Mouse (Mus musculus) liver, embryonic 13.5 days (tissue): Measurements from ENCODE around the gene Lsamp. TPM values are rescaled to one million over a fixed set of nuclear protein-coding genes. Genes with fewer than 3 reads are reported as not detected.

Source experiments
- ATAC-seq: fragments of 200-750 bp; cut with Nextera tagmentation; 2 replicates; pipeline ENCODE4 v1.8.0; 2017; ENCODE audit warnings: low read depth, mild to moderate bottlenecking, moderate number of reproducible peaks, moderate library complexity
- DNase-seq: peaks from one replicate; pipeline ENCODE4 v3.0.0; 2022
- H3K27ac ChIP-seq: fragments of 300-500 bp; sonication (generic); 2 replicates; pipeline ENCODE4 v1.5.1; 2015; ENCODE audit warnings: moderate library complexity, mild to moderate bottlenecking, inconsistent platforms
- H3K27me3 ChIP-seq: fragments of 300-500 bp; sonication (generic); 2 replicates; pipeline ENCODE4 v1.6.1; 2015; ENCODE audit warnings: mild to moderate bottlenecking, inconsistent platforms
- H3K36me3 ChIP-seq: fragments of 300-500 bp; sonication (generic); 2 replicates; pipeline ENCODE4 v1.6.1; 2015; ENCODE audit warnings: mild to moderate bottlenecking, inconsistent platforms
- H3K4me1 ChIP-seq: fragments of 300-500 bp; sonication (generic); replicated peaks from 2 replicates; pipeline ENCODE4 v1.6.1; 2015; ENCODE audit warnings: inconsistent platforms
- H3K4me2 ChIP-seq: fragments of 300-500 bp; sonication (generic); 2 replicates; pipeline ENCODE4 v1.6.1; 2015; ENCODE audit warnings: inconsistent platforms, mild to moderate bottlenecking, moderate library complexity
- H3K4me3 ChIP-seq: fragments of 300-500 bp; sonication (generic); replicated peaks from 2 replicates; pipeline ENCODE4 v1.5.1; 2015; ENCODE audit warnings: mild to moderate bottlenecking, inconsistent platforms
- H3K9ac ChIP-seq: fragments of 300-500 bp; sonication (generic); 2 replicates; pipeline ENCODE4 v1.6.1; 2015; ENCODE audit warnings: mild to moderate bottlenecking, inconsistent platforms
- H3K9me3 ChIP-seq: fragments of 300-500 bp; sonication (generic); replicated peaks from 2 replicates; pipeline ENCODE4 v1.6.1; 2016; ENCODE audit warnings: inconsistent platforms
- WGBS: fragments of 180-500 bp; shearing (Covaris S2); methylation state at CpG from one replicate; pipeline ENCODE4 v1.1.7; 2015; ENCODE audit not compliant: insufficient replicate concordance; 5-methylcytosine and 5-hydroxymethylcytosine counted together
- polyA plus RNA-seq: library from polyadenylated mRNA; unstranded; fragments of >200 nt; fragmentation: Nextera tagmentation; extraction: Ambion mirVana; gene quantifications from 2 replicates; pipeline ENCODE4 v1.2.1, GENCODE M21; 2015

Lsamp gene
- polyA plus RNA-seq, 1 experiment from 2014 or later, result 0.06 TPM

DNA sequence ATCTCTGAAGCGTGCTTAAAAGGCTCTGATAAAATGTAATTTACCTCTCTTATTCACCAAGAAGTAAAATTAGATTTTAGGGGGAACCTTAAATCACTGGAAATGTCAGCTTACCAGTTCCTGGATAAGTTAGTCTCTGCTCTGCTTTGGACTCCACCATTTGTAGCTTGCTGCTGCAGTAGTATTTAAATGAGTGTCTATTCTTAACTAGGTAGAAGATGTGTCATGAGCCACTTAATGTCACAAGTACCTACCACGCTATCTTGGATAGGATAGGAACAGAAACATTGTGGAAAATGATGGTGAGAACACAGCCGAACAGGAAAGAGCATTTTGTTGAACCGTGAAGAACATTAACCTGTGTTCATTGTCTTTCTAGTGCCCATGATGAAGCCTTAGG is 1929.2 kb downstream of the Lsamp start:
- H3K27ac ChIP-seq, result no peak overlapping the region
- H3K4me2 ChIP-seq, result no peak overlapping the region
- no peaks in the 10 kb centered on the region for H3K36me3 ChIP-seq
- H3K9ac ChIP-seq, result no peak overlapping the region
- no peak overlapping the region for H3K4me3 ChIP-seq
- ATAC-seq (no peak), DNase-seq (no peak)
- no peaks in the 10 kb centered on the region for H3K27me3 ChIP-seq
- WGBS, result 62% methylated on average over 4 of the region's 4 CpGs
- H3K9me3 ChIP-seq, result no peaks in the 10 kb centered on the region
- H3K4me1 ChIP-seq, result no peaks in the 10 kb centered on the region

DNA sequence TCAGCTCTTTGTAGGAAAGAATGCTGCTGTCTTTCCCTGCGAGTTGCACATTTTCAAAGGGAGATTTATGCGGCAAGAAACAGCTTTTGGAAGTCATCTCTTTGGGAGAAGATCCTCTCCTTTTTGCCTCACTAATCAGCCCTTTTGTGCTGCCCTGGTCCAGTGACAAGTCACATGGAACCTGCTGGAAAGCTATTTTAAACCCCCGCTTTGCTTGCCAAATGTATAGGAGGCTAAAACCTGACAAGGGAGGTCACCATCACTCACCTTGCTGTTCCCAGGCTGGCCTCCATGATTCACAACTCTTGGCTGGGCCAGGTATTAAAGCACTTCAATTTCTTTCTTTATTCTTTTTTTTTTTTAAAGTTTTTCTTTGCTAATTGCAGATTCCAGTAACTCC is 1932.2 kb downstream of the Lsamp start:
- H3K36me3 ChIP-seq, result no peaks in the 10 kb centered on the region
- DNase-seq (no peak), ATAC-seq (no peak)
- WGBS, result 63% methylated on average over 3 of the region's 3 CpGs
- H3K9me3 ChIP-seq, result no peaks in the 10 kb centered on the region
- no peak overlapping the region for H3K4me2 ChIP-seq
- H3K4me3 ChIP-seq, result no peak overlapping the region
- no peaks in the 10 kb centered on the region for H3K4me1 ChIP-seq
- H3K9ac ChIP-seq, result no peak overlapping the region
- no peak overlapping the region for H3K27ac ChIP-seq
- H3K27me3 ChIP-seq, result no peaks in the 10 kb centered on the region

DNA sequence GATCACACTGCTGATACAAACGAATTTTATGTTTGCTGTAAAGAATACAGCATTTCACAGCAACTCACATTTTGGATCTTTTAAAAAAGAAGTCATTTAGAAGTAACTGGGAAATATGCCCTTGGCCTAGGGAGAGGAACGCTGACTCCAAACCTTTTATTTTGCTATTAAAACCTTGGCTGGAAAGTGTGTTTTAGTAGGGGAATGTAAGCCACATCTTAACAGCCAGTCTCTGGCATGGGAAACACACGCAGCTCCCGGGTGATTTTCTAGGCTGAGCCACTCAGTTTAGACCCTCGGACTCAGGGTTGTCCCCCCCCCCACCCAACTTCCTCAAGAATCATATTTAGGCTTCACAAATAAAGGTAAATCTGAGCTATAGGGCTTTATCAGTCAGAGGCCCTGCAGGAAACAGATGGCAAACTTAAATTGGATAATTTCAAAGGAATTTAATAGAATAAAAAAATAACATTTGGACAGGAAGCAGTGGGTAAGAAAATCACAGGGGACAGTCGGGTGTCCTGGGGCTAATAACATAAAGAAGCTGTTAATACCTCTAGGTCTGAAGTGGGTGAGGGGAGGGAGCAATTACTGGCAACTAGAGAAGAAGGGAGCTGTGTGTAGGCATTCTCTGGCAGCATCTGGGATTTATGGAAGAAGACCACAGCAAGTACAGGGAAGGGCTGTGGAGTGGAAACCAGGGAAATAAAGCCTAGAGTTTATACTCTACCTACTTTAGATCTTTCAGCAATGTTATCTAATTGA is 1933.1 kb downstream of the Lsamp start:
- H3K9ac ChIP-seq, result no peak overlapping the region
- no peak overlapping the region for H3K4me2 ChIP-seq
- no peak overlapping the region for H3K27ac ChIP-seq
- H3K4me1 ChIP-seq, result no peaks in the 10 kb centered on the region
- H3K4me3 ChIP-seq, result no peak overlapping the region
- no peaks in the 10 kb centered on the region for H3K27me3 ChIP-seq
- no peaks in the 10 kb centered on the region for H3K9me3 ChIP-seq
- 46% methylated on average over 6 of the region's 6 CpGs for WGBS
- ATAC-seq (no peak), DNase-seq (no peak)
- no peaks in the 10 kb centered on the region for H3K36me3 ChIP-seq

DNA sequence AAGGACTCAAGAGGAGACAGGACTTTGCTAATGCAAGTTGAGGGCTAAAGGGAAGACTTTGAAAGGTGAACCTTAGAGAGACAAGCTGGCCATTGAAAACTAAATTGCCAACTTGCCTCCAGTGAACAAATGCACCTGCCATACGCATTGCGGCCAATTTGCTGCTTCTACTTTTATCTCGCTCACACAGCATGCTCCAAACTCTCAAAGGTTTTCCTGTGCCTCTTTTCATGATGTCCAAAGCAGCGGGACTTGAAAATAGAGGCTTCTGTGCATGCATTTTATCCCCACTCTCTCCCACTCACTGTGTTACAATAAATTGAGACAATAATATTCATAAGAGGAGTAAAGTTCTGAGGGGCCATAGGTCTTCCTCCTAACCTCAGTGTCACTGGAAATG is 1945.4 kb downstream of the Lsamp start:
- no peaks in the 10 kb centered on the region for H3K4me1 ChIP-seq
- no peaks in the 10 kb centered on the region for H3K27me3 ChIP-seq
- H3K9ac ChIP-seq, result no peak overlapping the region
- DNase-seq (no peak), ATAC-seq (no peak)
- H3K27ac ChIP-seq, result no peak overlapping the region
- H3K4me2 ChIP-seq, result no peak overlapping the region
- H3K4me3 ChIP-seq, result no peak overlapping the region
- H3K9me3 ChIP-seq, result no peaks in the 10 kb centered on the region
- WGBS, result 60% methylated on average over 4 of the region's 4 CpGs
- H3K36me3 ChIP-seq, result no peaks in the 10 kb centered on the region

DNA sequence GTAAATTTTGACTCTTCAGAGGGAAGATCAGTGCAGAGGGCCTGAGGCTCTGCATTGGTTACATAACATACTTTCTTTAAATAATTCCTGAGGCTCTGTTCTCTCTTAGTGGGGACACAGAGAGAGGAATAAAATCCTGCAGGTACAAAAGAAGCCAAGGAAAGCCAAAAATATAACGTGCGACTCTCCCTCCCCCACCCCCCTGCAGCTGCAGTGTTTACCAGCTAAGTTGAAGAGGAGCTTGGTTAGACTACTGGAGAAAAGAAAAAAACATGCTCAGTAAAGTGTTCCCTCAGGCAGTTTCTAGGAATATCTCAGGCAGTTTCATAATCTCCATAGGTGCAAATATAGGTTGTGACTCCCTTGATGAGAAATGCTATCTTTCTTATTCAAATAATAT is 1951.5 kb downstream of the Lsamp start:
- ATAC-seq (no peak), DNase-seq (no peak)
- H3K27ac ChIP-seq, result no peak overlapping the region
- H3K36me3 ChIP-seq, result no peaks in the 10 kb centered on the region
- no peaks in the 10 kb centered on the region for H3K9me3 ChIP-seq
- no peak overlapping the region for H3K9ac ChIP-seq
- no peak overlapping the region for H3K4me2 ChIP-seq
- no peaks in the 10 kb centered on the region for H3K4me1 ChIP-seq
- 66% methylated on average over 2 of the region's 2 CpGs for WGBS
- H3K4me3 ChIP-seq, result no peak overlapping the region
- H3K27me3 ChIP-seq, result no peaks in the 10 kb centered on the region

DNA sequence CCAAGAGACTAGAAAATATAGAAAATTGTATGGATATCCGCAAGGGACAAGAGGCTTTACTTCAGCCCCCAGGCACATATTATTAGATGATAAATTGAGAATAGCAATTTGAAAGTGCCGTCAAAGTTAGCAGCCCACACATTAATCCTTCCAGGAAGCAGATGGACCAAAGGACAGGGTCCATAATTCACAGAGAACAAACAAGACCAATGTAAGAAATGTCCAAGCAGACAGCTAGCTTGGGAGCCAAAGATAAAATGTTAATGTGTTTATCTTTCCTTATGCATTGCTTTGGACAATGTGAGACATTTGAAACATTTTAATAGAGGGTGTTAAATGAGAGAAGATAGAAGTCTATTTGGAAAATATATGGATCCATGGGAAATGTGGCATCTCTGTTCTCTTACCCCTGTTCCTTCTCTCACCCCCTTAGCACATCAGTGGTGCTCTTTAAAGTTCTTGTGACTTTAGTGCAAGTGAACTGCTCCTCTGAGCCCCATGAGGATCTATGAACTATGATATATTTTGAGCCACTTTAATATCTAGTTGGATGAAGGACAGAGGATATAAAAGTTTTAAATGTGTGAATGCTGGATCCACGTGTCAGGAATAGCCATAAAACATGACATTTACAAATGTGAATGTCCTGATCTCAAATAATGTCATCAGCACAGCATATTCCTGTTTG is 1952.9 kb downstream of the Lsamp start:
- H3K4me2 ChIP-seq, result no peak overlapping the region
- H3K4me3 ChIP-seq, result no peak overlapping the region
- no peaks in the 10 kb centered on the region for H3K36me3 ChIP-seq
- no peaks in the 10 kb centered on the region for H3K4me1 ChIP-seq
- no peak for DNase-seq
- 59% methylated on average over 3 of the region's 3 CpGs for WGBS
- H3K27ac ChIP-seq, result no peak overlapping the region
- ATAC-seq, result no peak
- H3K9me3 ChIP-seq, result no peaks in the 10 kb centered on the region
- H3K27me3 ChIP-seq, result no peaks in the 10 kb centered on the region
- H3K9ac ChIP-seq, result no peak overlapping the region

DNA sequence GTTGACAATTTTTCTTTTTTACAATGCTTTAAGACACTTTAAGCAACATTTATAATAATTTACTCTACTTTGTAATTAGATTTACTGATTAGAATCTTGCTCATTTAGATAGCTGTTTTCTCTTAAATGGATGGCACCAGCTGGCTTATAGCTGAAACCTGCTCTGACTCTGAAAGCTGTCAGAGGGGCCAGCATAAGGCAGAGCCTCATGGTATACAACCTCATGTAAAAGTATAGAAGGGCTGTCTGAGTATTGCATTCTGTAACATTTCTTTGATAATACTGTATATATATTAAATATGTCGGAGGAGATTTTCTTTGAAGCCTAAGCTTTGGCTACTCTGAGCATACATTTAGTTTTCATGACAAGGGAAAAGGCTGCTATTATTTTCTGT is 1953.4 kb downstream of the Lsamp start:
- 66% methylated on average over 1 of the region's 1 CpGs for WGBS
- Histone ChIP-seq H3K27ac (no peak overlapping the region), H3K4me3 (no peak overlapping the region), H3K9me3 (no peaks in the 10 kb centered on the region), H3K4me1 (no peaks in the 10 kb centered on the region), H3K27me3 (no peaks in the 10 kb centered on the region), H3K36me3 (no peaks in the 10 kb centered on the region), H3K9ac (no peak overlapping the region), H3K4me2 (no peak overlapping the region)
- ATAC-seq (no peak), DNase-seq (no peak)

DNA sequence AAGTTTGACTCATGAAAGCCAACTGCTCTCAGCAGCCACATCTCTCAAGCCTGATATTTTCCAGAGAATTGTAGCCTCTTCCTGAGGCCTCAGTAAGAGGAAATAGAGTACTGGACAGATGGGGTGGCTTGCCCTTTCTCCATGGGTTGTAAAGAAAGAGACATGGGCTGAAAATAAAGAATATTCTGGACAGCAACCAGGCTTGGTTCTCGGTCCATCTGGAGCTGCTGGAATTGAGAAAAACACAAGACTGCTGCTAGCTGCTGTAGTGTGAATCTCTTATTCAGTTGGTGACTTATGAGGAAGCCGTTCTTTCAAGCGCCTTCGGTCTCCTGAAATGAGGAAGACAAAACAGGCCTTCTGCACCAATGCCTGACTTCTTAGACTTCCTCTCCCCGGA is 1954.1 kb downstream of the Lsamp start:
- H3K9me3 ChIP-seq, result no peaks in the 10 kb centered on the region
- no peaks in the 10 kb centered on the region for H3K27me3 ChIP-seq
- H3K27ac ChIP-seq, result no peak overlapping the region
- no peaks in the 10 kb centered on the region for H3K36me3 ChIP-seq
- WGBS, result 65% methylated on average over 5 of the region's 5 CpGs
- no peak overlapping the region for H3K4me2 ChIP-seq
- H3K4me1 ChIP-seq, result no peaks in the 10 kb centered on the region
- DNase-seq, result no peak
- H3K9ac ChIP-seq, result no peak overlapping the region
- no peak for ATAC-seq
- H3K4me3 ChIP-seq, result no peak overlapping the region

DNA sequence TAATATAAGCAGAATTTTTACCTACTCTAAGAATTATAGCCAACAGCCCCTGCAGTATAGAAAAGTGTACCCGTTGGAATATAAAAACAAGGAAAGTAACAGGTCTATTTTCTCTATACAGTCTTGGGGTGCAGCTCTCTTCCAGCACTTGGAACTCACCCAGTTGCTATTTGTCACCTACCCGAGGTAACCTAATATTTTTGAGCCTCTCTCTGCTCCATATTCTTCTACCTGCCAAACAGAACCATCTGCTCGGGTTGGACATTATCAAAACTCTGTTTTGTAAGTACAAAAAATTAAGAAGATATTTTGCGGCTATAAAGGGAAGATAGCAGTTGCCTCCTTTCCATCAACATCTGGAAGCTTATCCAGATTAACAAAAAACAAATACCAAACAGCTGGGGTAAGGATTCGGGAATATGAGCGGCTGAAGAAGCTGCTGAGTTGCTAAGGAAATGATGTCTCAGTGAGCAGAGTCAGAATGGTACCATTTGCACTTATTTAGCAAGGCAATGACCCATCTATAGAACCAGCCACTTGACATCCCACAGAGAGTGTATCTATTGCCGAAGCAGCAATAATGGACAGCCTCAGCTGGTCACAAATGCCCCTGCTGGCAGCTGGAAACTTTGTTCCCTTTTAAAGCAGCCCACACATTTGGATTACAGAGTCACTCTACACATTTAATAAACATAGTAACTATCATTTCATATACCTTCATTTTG is 1957.6 kb downstream of the Lsamp start:
- H3K27ac ChIP-seq, result no peak overlapping the region
- no peaks in the 10 kb centered on the region for H3K27me3 ChIP-seq
- H3K9ac ChIP-seq, result no peak overlapping the region
- no peaks in the 10 kb centered on the region for H3K4me1 ChIP-seq
- 66% methylated on average over 7 of the region's 7 CpGs for WGBS
- no peak for ATAC-seq
- no peaks in the 10 kb centered on the region for H3K36me3 ChIP-seq
- no peak for DNase-seq
- H3K4me3 ChIP-seq, result no peak overlapping the region
- no peak overlapping the region for H3K4me2 ChIP-seq
- no peaks in the 10 kb centered on the region for H3K9me3 ChIP-seq

DNA sequence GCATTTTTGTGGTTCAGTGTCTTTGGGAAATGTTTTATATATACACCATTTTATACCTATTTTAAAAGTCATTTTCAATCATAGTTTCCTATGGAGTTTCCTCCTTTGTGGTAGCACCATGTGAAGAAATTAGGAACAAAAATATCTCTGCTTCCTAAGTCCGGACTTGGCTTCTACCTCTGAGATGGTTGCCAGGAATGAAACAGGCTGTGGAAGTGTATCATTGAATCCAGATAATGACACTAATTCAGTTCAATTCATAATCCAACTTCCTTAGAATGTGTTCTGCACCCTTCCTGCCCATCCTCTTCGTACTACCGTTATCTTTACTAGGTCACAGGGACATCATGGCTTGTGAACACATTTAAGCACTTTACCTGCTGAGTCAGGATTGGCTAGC is 1973.7 kb downstream of the Lsamp start:
- WGBS, result 79% methylated on average over 3 of the region's 3 CpGs
- Histone ChIP-seq H3K4me2 (no peak overlapping the region), H3K9me3 (no peaks in the 10 kb centered on the region), H3K36me3 (no peaks in the 10 kb centered on the region), H3K9ac (no peak overlapping the region), H3K4me3 (no peak overlapping the region), H3K27me3 (no peaks in the 10 kb centered on the region), H3K27ac (no peak overlapping the region), H3K4me1 (no peaks in the 10 kb centered on the region)
- no peak for ATAC-seq
- DNase-seq, result no peak

DNA sequence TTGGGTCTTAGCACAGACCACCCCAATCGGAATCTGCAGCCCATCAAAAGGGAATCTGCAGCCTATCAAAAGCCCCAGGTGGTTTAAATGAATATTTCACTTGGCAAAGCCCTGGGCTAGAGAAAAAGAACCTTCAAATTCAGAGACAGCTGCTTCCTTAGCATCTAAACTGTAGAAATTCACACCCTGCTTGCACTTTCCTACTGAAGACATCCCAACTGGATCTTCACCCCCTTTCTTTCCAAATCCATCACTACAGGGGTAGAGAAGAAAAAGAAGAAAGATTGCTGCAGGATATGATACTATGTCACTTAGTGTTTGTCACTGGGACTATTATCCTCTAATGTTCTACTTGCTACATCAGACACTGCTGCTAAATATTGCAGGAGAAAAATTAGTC is 1981.5 kb downstream of the Lsamp start:
- no peak overlapping the region for H3K4me2 ChIP-seq
- no peak overlapping the region for H3K27ac ChIP-seq
- no peaks in the 10 kb centered on the region for H3K27me3 ChIP-seq
- no peaks in the 10 kb centered on the region for H3K36me3 ChIP-seq
- no peak overlapping the region for H3K9ac ChIP-seq
- H3K4me1 ChIP-seq, result no peaks in the 10 kb centered on the region
- WGBS, result 38% methylated on average over 1 of the region's 1 CpGs
- no peak overlapping the region for H3K4me3 ChIP-seq
- H3K9me3 ChIP-seq, result no peaks in the 10 kb centered on the region
- ATAC-seq (no peak), DNase-seq (no peak)
